Mouse (Mus musculus) ES-Bruce4 (cell line): ENCODE data around the gene Lipm. TPM values are rescaled to one million over a fixed set of nuclear protein-coding genes. Genes with fewer than 3 reads are reported as not detected.

ENCODE experiments used
- H3K27ac ChIP-seq: 2 replicates; pipeline ENCODE4 v1.5.1; 2012; ENCODE audit warnings: low read length, inconsistent platforms; ENCODE audit not compliant: insufficient read depth
- H3K27me3 ChIP-seq: 2 replicates; pipeline ENCODE4 v1.6.1; 2012; ENCODE audit warnings: mild to moderate bottlenecking, low read length, inconsistent platforms; ENCODE audit not compliant: control insufficient read depth, poor library complexity, insufficient read depth, severe bottlenecking
- H3K36me3 ChIP-seq: 2 replicates; pipeline ENCODE4 v1.6.1; 2012; ENCODE audit warnings: inconsistent platforms, mild to moderate bottlenecking, low read length, moderate library complexity; ENCODE audit not compliant: control insufficient read depth, poor library complexity, insufficient read depth, severe bottlenecking
- H3K4me1 ChIP-seq: one replicate; pipeline ENCODE4 v1.8.1; 2011; ENCODE audit warnings: low read length; ENCODE audit not compliant: control insufficient read depth, insufficient read depth
- H3K4me3 ChIP-seq: 2 replicates; pipeline ENCODE4 v1.5.1; 2011; ENCODE audit warnings: low read depth, mild to moderate bottlenecking, low read length
- H3K9ac ChIP-seq: 2 replicates; pipeline ENCODE4 v1.6.1; 2012; ENCODE audit warnings: low read depth, mild to moderate bottlenecking, inconsistent platforms; ENCODE audit not compliant: poor library complexity, severe bottlenecking
- H3K9me3 ChIP-seq: replicated peaks from 2 replicates; pipeline ENCODE4 v1.6.1; 2012; ENCODE audit warnings: mild to moderate bottlenecking, low read length, inconsistent platforms; ENCODE audit not compliant: control insufficient read depth, poor library complexity, insufficient read depth, severe bottlenecking
- CTCF ChIP-seq: IDR thresholded peaks from one replicate; pipeline ENCODE4 v1.8.1; 2011; ENCODE audit warnings: low read depth, low read length
- EP300 ChIP-seq: IDR thresholded peaks from 2 replicates; pipeline ENCODE4 v1.6.1; 2011; ENCODE audit warnings: low read depth, low read length; ENCODE audit not compliant: insufficient read depth
- POLR2A ChIP-seq: IDR thresholded peaks from one replicate; pipeline ENCODE4 v1.8.1; 2011; ENCODE audit warnings: low read length; ENCODE audit not compliant: insufficient read depth
- polyA plus RNA-seq: library from polyadenylated mRNA; stranded (reverse); fragments of >200 nt; gene quantifications from 2 replicates; pipeline ENCODE4 v1.2.4, GENCODE M21; 2011; ENCODE audit warnings: low read depth; ENCODE audit not compliant: missing spikeins, insufficient read depth, insufficient read length

Gene Lipm
- polyA plus RNA-seq, 1 experiment = not detected

DNA sequence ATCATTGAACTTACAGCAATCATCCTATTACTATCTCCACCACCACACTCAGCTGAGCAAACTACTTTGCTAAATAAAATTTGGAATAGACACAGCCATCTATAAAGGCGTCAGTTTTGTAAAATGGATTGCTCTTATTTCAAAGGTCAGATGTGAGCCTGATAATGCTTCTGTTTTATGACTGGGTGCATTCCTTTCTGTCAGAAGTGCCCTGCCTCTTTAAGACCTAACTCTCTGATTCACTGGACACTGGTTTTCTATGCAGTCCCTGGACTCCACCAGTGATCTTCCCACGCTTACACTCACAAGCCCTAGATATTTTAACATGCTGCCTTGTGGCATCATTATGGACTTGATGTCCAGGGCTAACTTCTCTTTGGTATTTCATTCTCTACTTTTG is 22.6 kb upstream of the Lipm start:
- H3K4me1 ChIP-seq = no peaks in the 10 kb centered on the region
- H3K36me3 ChIP-seq = no peaks in the 10 kb centered on the region
- no peak overlapping the region for H3K9ac ChIP-seq
- no peak overlapping the region for H3K27ac ChIP-seq
- no peaks in the 10 kb centered on the region for H3K27me3 ChIP-seq
- TF ChIP-seq EP300 (no peak), POLR2A (no peak), CTCF (no peak)
- no peak overlapping the region for H3K4me3 ChIP-seq
- H3K9me3 ChIP-seq = no peaks in the 10 kb centered on the region

- H3K4me3 ChIP-seq = no peak overlapping the region
- no peak overlapping the region for H3K27ac ChIP-seq
- H3K9ac ChIP-seq = no peak overlapping the region
- TF ChIP-seq POLR2A = no peak
- no peak for TF ChIP-seq EP300
- no peak for TF ChIP-seq CTCF
- no peaks in the 10 kb centered on the region for H3K9me3 ChIP-seq
- H3K36me3 ChIP-seq = no peaks in the 10 kb centered on the region
- no peaks in the 10 kb centered on the region for H3K27me3 ChIP-seq
- no peaks in the 10 kb centered on the region for H3K4me1 ChIP-seq
Measured at GRCm38 (mm10) chr19:34089011-34089680, 11.6 kb upstream of the Lipm start.

GRCm38 (mm10) chr19:34095381-34095780 is 5.4 kb upstream of the Lipm start:
- TF ChIP-seq POLR2A (no peak), EP300 (no peak)
- no peaks in the 10 kb centered on the region for H3K4me1 ChIP-seq
- H3K27ac ChIP-seq = no peak overlapping the region
- no peaks in the 10 kb centered on the region for H3K9me3 ChIP-seq
- no peaks in the 10 kb centered on the region for H3K27me3 ChIP-seq
- no peak overlapping the region for H3K9ac ChIP-seq
- H3K36me3 ChIP-seq = no peaks in the 10 kb centered on the region
- no peak overlapping the region for H3K4me3 ChIP-seq

DNA sequence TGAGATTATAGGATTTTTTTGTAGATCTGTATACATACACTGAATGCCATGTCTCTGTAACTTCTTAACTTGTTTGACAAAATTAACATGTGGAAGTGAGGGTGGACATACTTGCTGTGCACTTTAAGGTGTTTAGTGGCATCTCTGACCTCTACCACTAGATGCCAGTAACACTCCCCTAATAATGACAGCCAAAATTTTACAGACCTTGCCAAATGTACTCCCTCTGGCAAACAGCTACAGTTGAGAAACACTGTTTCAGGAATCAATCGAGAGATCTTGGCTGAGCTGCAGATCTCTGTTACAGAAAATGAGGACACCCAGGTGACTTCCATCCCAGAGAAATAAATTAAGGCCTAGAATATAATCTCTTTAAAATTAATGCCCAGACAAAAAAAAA is 4.5 kb upstream of the Lipm start:
- TF ChIP-seq EP300 = no peak
- TF ChIP-seq POLR2A = no peak
- no peak for TF ChIP-seq CTCF
- Histone ChIP-seq H3K4me3 (no peak overlapping the region), H3K36me3 (no peaks in the 10 kb centered on the region), H3K4me1 (no peaks in the 10 kb centered on the region), H3K27me3 (no peaks in the 10 kb centered on the region), H3K9ac (no peak overlapping the region), H3K27ac (no peak overlapping the region), H3K9me3 (no peaks in the 10 kb centered on the region)

GRCm38 (mm10) chr19:34101888-34102287 is 1.2 kb downstream of the Lipm start:
- H3K4me1 ChIP-seq = no peaks in the 10 kb centered on the region
- no peak overlapping the region for H3K9ac ChIP-seq
- no peaks in the 10 kb centered on the region for H3K27me3 ChIP-seq
- H3K4me3 ChIP-seq = no peak overlapping the region
- no peaks in the 10 kb centered on the region for H3K36me3 ChIP-seq
- H3K9me3 ChIP-seq = no peaks in the 10 kb centered on the region
- no peak for TF ChIP-seq EP300
- TF ChIP-seq POLR2A = no peak
- TF ChIP-seq CTCF = no peak
- no peak overlapping the region for H3K27ac ChIP-seq

GRCm38 (mm10) chr19:34104841-34105240 is 4.1 kb downstream of the Lipm start:
- no peak for TF ChIP-seq CTCF
- TF ChIP-seq POLR2A = no peak
- TF ChIP-seq EP300 = no peak
- H3K9me3 ChIP-seq = no peaks in the 10 kb centered on the region
- no peaks in the 10 kb centered on the region for H3K36me3 ChIP-seq
- no peak overlapping the region for H3K9ac ChIP-seq
- no peak overlapping the region for H3K4me3 ChIP-seq
- no peak overlapping the region for H3K27ac ChIP-seq
- no peaks in the 10 kb centered on the region for H3K4me1 ChIP-seq
- no peaks in the 10 kb centered on the region for H3K27me3 ChIP-seq

DNA sequence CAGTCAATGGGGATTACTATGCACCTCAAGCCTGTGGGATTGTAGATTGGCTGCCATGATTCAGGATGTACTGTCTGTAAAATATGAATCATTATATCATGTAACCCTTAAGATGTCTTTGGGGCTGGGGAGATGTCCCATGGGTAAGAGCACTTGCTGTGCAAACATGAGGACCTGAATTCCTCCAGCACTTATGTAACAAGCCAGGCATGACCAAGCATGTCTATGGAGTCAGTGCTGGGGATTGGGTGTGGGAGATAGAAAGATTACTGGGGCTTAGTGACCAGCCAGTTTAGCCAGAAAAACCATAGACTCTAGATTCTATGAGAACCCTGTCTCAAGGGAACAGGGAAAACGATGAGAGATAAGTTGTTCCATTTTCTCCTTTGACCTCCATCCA is 18.4 kb downstream of the Lipm start:
- H3K9me3 ChIP-seq = no peaks in the 10 kb centered on the region
- H3K27me3 ChIP-seq = no peaks in the 10 kb centered on the region
- no peak overlapping the region for H3K27ac ChIP-seq
- no peaks in the 10 kb centered on the region for H3K4me1 ChIP-seq
- H3K9ac ChIP-seq = no peak overlapping the region
- H3K36me3 ChIP-seq = no peaks in the 10 kb centered on the region
- TF ChIP-seq CTCF (no peak), EP300 (no peak), POLR2A (no peak)
- no peak overlapping the region for H3K4me3 ChIP-seq
